Mouse (Mus musculus): ENCODE measurements around the gene Nelfa.
"Not testable (repeated sequence)": the region's sequence is repeated elsewhere in the genome, so short reads cannot be mapped to it uniquely, and the experiment has no call there.

The Nelfa gene

GRCm38 (mm10) chr5:33919466-33919865 is 16.7 kb downstream of the Nelfa start:
- no peak for DNase-seq (ENCODE audit: low spot score in 2 of 2)

- DNase-seq (ENCODE audit: low spot score in 2 of 2) = not testable (repeated sequence)
These were observed 19.6 kb downstream of the Nelfa start for GRCm38 (mm10) chr5:33916616-33917015.

GRCm38 (mm10) chr5:33915031-33915430 is 21.2 kb downstream of the Nelfa start:
- DNase-seq (ENCODE audit: low spot score in 2 of 2) = not testable (repeated sequence)

- DNase-seq (ENCODE audit: low spot score in 2 of 2) = no peak
These were observed 33.0 kb downstream of the Nelfa start for GRCm38 (mm10) chr5:33903176-33903575.

- DNase-seq (ENCODE audit: low spot score in 2 of 2) = no peak
These were observed 33.5 kb downstream of the Nelfa start for GRCm38 (mm10) chr5:33902696-33903095.

- DNase-seq (ENCODE audit: low spot score in 2 of 2) = no peak
These were observed 34.9 kb downstream of the Nelfa start for GRCm38 (mm10) chr5:33901278-33901677.

GRCm38 (mm10) chr5:33900701-33901263 is 35.4 kb downstream of the Nelfa start:
- no peak for DNase-seq (ENCODE audit: low spot score in 2 of 2)

- no peak for DNase-seq (ENCODE audit: low spot score in 2 of 2)
These were observed 36.1 kb downstream of the Nelfa start for GRCm38 (mm10) chr5:33900101-33900500.

- DNase-seq (ENCODE audit: low spot score in 2 of 2) = no peak
These were observed 37.0 kb downstream of the Nelfa start for GRCm38 (mm10) chr5:33899245-33899644.

- no peak for DNase-seq (ENCODE audit: low spot score in 2 of 2)
These were observed 37.5 kb downstream of the Nelfa start for GRCm38 (mm10) chr5:33898671-33899070.

- DNase-seq (ENCODE audit: low spot score in 2 of 2) = no peak
These were observed 39.1 kb downstream of the Nelfa start for GRCm38 (mm10) chr5:33897158-33897557.

- no peak for DNase-seq (ENCODE audit: low spot score in 2 of 2)
These were observed 41.1 kb downstream of the Nelfa start for GRCm38 (mm10) chr5:33895116-33895515.

GRCm38 (mm10) chr5:33893406-33893805 is 42.8 kb downstream of the Nelfa start:
- DNase-seq (ENCODE audit: low spot score in 2 of 2) = no peak

GRCm38 (mm10) chr5:33881118-33881517 is 55.1 kb downstream of the Nelfa start:
- DNase-seq (ENCODE audit: low spot score in 2 of 2) = no peak

GRCm38 (mm10) chr5:33875472-33875871 is 60.7 kb downstream of the Nelfa start:
- DNase-seq (ENCODE audit: low spot score in 2 of 2) = no peak

GRCm38 (mm10) chr5:33857693-33858092 is 78.5 kb downstream of the Nelfa start:
- no peak for DNase-seq (ENCODE audit: low spot score in 2 of 2)

- no peak for DNase-seq (ENCODE audit: low spot score in 2 of 2)
These were observed 82.2 kb downstream of the Nelfa start for GRCm38 (mm10) chr5:33854019-33854418.

- DNase-seq (ENCODE audit: low spot score in 2 of 2) = peak in 1 of 2 experiments; percentile 11
These were observed 83.1 kb downstream of the Nelfa start for GRCm38 (mm10) chr5:33853086-33853485.

- DNase-seq (ENCODE audit: low spot score in 2 of 2) = no peak
These were observed 84.7 kb downstream of the Nelfa start for GRCm38 (mm10) chr5:33851466-33851865.
